Mouse (Mus musculus): Measurements from ENCODE around the gene Rnf187. TPM values are rescaled to one million over a fixed set of nuclear protein-coding genes. Genes with fewer than 3 reads are reported as not detected.

Gene Rnf187
- total and polyA plus RNA-seq, 3 experiments: 280 to 3,830 (median 337) TPM

- Histone ChIP-seq H3K9me3 (replicated peaks; ENCODE audit: insufficient read depth, low read length) (no peaks in the 10 kb centered on the region), H3K27me3 (ENCODE audit: control insufficient read depth in 1 of 2, insufficient read depth in 2 of 2, low read length in 2 of 2) (no peaks in the 10 kb centered on the region), H3K27ac (ENCODE audit: control insufficient read depth, low read depth, low read length) (peak within 1 kb of the TSS; percentile 61), H3K9ac (ENCODE audit: control insufficient read depth, low read depth, low read length, poor library complexity, severe bottlenecking) (peak within 1 kb of the TSS; percentile 71), H3K79me2 (ENCODE audit: control insufficient read depth, insufficient read depth, low read length, poor library complexity) (peaks cover 7% of the 10 kb centered on the region), H3K4me1 (ENCODE audit: control insufficient read depth in 1 of 2, insufficient read depth in 2 of 2, low read length in 2 of 2) (peaks cover 3 to 16% of the 10 kb centered on the region in 2 experiments), H3K36me3 (ENCODE audit: control insufficient read depth in 1 of 2, insufficient read depth in 2 of 2, low read length in 2 of 2) (peaks cover 4 to 14% of the 10 kb centered on the region in 2 experiments; a peak in 3 of 4 replicates), H3K4me3 (ENCODE audit: control insufficient read depth in 1 of 2, insufficient read depth in 1 of 2, low read depth in 2 of 2, low read length in 2 of 2) (peak within 1 kb of the TSS; percentile 73 to 96)
- peak; percentile 97 for DNase-seq (ENCODE audit: low read depth, low spot score)
- TF ChIP-seq MYC (IDR thresholded peaks at IDR 0.05; ENCODE audit: low read depth, low read length) (peak; percentile 95), USF1 (IDR thresholded peaks at IDR 0.05; ENCODE audit: low read depth, low read length) (peak; percentile 58), ELF1 (IDR thresholded peaks at IDR 0.05; ENCODE audit: low read depth, low read length) (no peak), SIN3A (IDR thresholded peaks at IDR 0.05; ENCODE audit: low read length) (peak; percentile 74), ZNF384 (IDR thresholded peaks at IDR 0.05; ENCODE audit: low read depth, low read length) (0 out of 2 replicates have a peak, but pooled peaks have one; percentile 1), GATA1 (IDR thresholded peaks at IDR 0.05; ENCODE audit: low read depth, low read length) (peak; percentile 46; the same call in 1 of the 2 replicates), UBTF (IDR thresholded peaks at IDR 0.05; ENCODE audit: borderline replicate concordance, insufficient read depth, low read depth, low read length) (no peak), EP300 (IDR thresholded peaks at IDR 0.05; ENCODE audit: low read depth in 1 of 2, low read length in 2 of 2) (no peak), KAT2A (conservative IDR thresholded peaks at IDR 0.05; ENCODE audit: low read depth, low read length) (no peak), MYB (IDR thresholded peaks at IDR 0.05; ENCODE audit: low read depth, low read length) (no peak), NRF1 (IDR thresholded peaks at IDR 0.05; ENCODE audit: insufficient read depth, low read depth, low read length, poor library complexity, severe bottlenecking) (0 out of 2 replicates have a peak, but pooled peaks have one; percentile 24), ZC3H11A (IDR thresholded peaks at IDR 0.05; ENCODE audit: low read depth, low read length) (no peak), GABPA (IDR thresholded peaks at IDR 0.05; ENCODE audit: low read depth, low read length) (no peak), MXI1 (IDR thresholded peaks at IDR 0.05; ENCODE audit: low read depth, low read length) (peak; percentile 97), CHD1 (IDR thresholded peaks at IDR 0.05; ENCODE audit: low read depth, low read length) (no peak), RCOR1 (IDR thresholded peaks at IDR 0.05; ENCODE audit: low read depth, low read length) (no peak), TBP (IDR thresholded peaks at IDR 0.05; ENCODE audit: low read depth, low read length) (peak; percentile 80), MEF2A (IDR thresholded peaks at IDR 0.05; ENCODE audit: extremely low read depth, insufficient replicate concordance, low read depth, low read length, poor library complexity, severe bottlenecking) (no peak), TCF12 (IDR thresholded peaks at IDR 0.05; ENCODE audit: low read depth, low read length) (no peak), BHLHE40 (IDR thresholded peaks at IDR 0.05; ENCODE audit: borderline replicate concordance, low read depth, low read length) (peak; percentile 91), USF2 (IDR thresholded peaks at IDR 0.05; ENCODE audit: borderline replicate concordance in 1 of 2, insufficient read depth in 1 of 2, low read depth in 1 of 2, low read length in 2 of 2) (no peak), ZMIZ1 (IDR thresholded peaks at IDR 0.05; ENCODE audit: low read depth, low read length) (0 out of 2 replicates have a peak, but pooled peaks have one; percentile 22), POLR2AphosphoS5 (IDR thresholded peaks at IDR 0.05; ENCODE audit: borderline replicate concordance, low read depth, low read length) (no peak), HCFC1 (IDR thresholded peaks at IDR 0.05; ENCODE audit: low read depth, low read length) (peak; percentile 68), ETS1 (IDR thresholded peaks at IDR 0.05; ENCODE audit: low read depth, low read length) (no peak), MAZ (IDR thresholded peaks at IDR 0.05; ENCODE audit: low read depth, low read length) (peak; percentile 91), ZKSCAN1 (IDR thresholded peaks at IDR 0.05; ENCODE audit: low read depth, low read length) (no peak), CTCF (IDR thresholded peaks at IDR 0.05 in 2 of 3, conservative IDR thresholded peaks at IDR 0.05 in 1 of 3; ENCODE audit: control insufficient read depth in 1 of 3, insufficient read depth in 1 of 3, low read depth in 2 of 3, low read length in 3 of 3, poor library complexity in 1 of 3, severe bottlenecking in 1 of 3) (no peak), POLR2AphosphoS2 (IDR thresholded peaks at IDR 0.05; ENCODE audit: low read length) (0 out of 2 replicates have a peak, but pooled peaks have one; percentile 28), NELFE (IDR thresholded peaks at IDR 0.05; ENCODE audit: low read depth, low read length) (peak; percentile 68), POLR2A (IDR thresholded peaks at IDR 0.05; ENCODE audit: control insufficient read depth in 1 of 2, insufficient read depth in 1 of 2, low read depth in 1 of 2, low read length in 2 of 2, poor library complexity in 1 of 2) (peak; percentile 44 to 66; a peak in 3 of 4 replicates), MAX (IDR thresholded peaks at IDR 0.05; ENCODE audit: low read length) (peak; percentile 95), JUND (IDR thresholded peaks at IDR 0.05; ENCODE audit: low read depth, low read length) (no peak), SMC3 (IDR thresholded peaks at IDR 0.05; ENCODE audit: low read depth, low read length) (no peak), RAD21 (IDR thresholded peaks at IDR 0.05; ENCODE audit: low read depth, low read length) (no peak)
These were observed 35.0 kb downstream of the Rnf187 start, which contains the start of gene Zfp39 for GRCm38 (mm10) chr11:58903511-58904409. Zfp39 (minus strand) TSS chr11:58904225.

Data from MEL (cell line).